Mouse (Mus musculus): Measurements from ENCODE around the gene Specc1l.
A peak's percentile ranks its signal among the peaks of the same experiment; 100 is the strongest.

DNA sequence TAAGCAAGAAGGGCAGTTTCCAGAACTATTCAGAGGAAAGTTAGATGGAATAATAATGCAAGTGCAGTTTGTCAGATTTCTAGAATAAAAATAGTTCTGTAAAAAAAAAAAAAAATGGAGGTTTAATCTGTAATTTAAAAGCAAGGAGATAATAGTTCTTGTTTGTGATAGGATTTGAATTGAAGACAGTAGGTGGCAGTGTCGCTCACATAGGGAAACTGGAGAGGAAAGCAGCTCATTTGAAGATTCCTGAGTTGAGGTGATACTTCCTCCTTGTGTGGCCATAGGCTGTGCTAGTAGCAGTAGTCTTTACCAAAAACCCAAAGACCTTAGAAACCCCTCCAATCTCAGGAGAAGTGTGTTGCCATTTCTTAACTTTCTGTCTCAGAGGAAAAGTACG is 43.2 kb downstream of the Specc1l start:
- TF ChIP-seq CTCF (IDR thresholded peaks at IDR 0.05) (peak; percentile 62), EP300 (IDR thresholded peaks at IDR 0.05) (no peak)

Measured in lung, postnatal 0 days (tissue).